Mouse (Mus musculus): Measurements from ENCODE around the gene Tert.

The Tert gene

DNA sequence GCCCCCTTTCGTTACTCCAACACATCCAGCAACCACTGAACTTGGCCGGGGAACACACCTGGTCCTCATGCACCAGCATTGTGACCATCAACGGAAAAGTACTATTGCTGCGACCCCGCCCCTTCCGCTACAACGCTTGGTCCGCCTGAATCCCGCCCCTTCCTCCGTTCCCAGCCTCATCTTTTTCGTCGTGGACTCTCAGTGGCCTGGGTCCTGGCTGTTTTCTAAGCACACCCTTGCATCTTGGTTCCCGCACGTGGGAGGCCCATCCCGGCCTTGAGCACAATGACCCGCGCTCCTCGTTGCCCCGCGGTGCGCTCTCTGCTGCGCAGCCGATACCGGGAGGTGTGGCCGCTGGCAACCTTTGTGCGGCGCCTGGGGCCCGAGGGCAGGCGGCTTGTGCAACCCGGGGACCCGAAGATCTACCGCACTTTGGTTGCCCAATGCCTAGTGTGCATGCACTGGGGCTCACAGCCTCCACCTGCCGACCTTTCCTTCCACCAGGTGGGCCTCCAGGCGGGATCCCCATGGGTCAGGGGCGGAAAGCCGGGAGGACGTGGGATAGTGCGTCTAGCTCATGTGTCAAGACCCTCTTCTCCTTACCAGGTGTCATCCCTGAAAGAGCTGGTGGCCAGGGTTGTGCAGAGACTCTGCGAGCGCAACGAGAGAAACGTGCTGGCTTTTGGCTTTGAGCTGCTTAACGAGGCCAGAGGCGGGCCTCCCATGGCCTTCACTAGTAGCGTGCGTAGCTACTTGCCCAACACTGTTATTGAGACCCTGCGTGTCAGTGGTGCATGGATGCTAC, at the start of gene Tert:
Gene Tert, plus strand, starts transcription at position 167 of the 805 bp plus-strand sequence.
- peak; percentile 15 to 18 for DNase-seq (ENCODE audit: low spot score in 2 of 2)

DNA sequence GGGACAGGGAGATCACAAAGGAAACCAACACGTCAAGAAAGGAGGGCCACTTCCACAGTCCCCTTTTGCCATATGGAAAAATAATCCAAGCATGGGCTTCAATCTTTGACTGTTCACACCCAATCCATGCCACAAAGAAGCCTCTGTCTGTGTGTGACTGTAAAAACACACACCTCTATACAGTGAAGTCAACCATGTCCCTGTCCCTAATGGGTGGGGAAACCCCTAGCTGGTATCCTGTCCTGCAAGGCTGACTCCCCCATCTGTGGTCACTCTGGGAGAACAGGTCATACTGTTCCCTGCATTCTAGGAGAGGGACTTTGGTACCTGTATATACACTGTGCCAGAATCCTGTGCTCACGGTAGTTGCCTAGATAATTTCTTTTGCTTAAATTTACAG, 49.4 kb upstream of the Tert start:
- DNase-seq (ENCODE audit: low spot score in 2 of 2), result no peak

- no peak for DNase-seq (ENCODE audit: low spot score in 2 of 2)
Measured at GRCm38 (mm10) chr13:73591488-73591887, 35.2 kb upstream of the Tert start.

- DNase-seq (ENCODE audit: low spot score in 2 of 2), result no peak
Measured at GRCm38 (mm10) chr13:73592546-73592945, 34.2 kb upstream of the Tert start.

DNA sequence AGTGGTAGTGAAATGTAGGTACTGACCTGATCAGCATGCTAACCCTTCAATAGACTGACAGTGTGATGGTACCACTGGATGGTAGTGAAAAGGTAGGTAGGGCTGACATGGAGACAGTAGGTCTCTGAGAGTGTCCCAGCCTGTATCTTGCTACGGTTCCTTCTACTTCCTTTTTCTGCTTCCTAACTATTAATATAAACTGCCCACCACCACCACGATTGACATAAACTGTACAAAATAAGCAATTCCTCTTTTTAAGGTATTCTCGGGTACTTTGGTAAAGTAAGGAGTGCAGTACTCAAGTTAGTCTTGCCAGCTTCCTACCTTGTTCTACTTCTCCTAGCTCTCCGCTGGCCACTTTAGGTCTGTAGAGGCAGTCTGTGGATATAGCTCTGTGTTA, 30.4 kb upstream of the Tert start:
- DNase-seq (ENCODE audit: low spot score in 2 of 2), result no peak

- DNase-seq (ENCODE audit: low spot score in 2 of 2), result no peak
Measured at GRCm38 (mm10) chr13:73600217-73600616, 26.5 kb upstream of the Tert start.

GRCm38 (mm10) chr13:73603046-73603445, 23.7 kb upstream of the Tert start:
- no peak for DNase-seq (ENCODE audit: low spot score in 2 of 2)

GRCm38 (mm10) chr13:73603522-73604155, 23.1 kb upstream of the Tert start, which contains the start of gene Clptm1l:
Gene Clptm1l, plus strand, starts transcription at chr13:73604006.
- DNase-seq (ENCODE audit: low spot score in 2 of 2), result peak; percentile 98

GRCm38 (mm10) chr13:73604156-73604957, 22.4 kb upstream of the Tert start:
- DNase-seq (ENCODE audit: low spot score in 2 of 2), result peak in 1 of 2 experiments; percentile 20

DNA sequence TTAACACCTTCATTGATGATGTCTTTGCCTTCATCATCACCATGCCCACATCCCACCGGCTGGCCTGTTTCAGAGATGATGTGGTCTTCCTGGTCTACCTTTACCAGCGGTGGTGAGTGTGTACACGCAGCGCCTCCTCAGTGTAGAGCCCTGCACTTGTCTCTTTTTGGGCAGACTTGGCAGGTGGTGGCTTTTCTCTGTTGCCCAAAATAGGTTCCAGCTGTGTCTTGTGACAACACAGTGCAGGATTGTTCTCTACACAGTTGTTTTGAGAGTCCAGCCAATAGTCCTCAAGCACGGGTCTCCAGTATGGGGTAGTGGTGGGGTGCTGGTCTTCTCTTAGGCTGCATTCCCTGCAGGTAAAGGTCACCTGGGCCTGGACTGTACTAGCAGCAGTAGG, 8.3 kb upstream of the Tert start:
- DNase-seq (ENCODE audit: low spot score in 2 of 2), result no peak

- DNase-seq (ENCODE audit: low spot score in 2 of 2), result no peak
Measured at GRCm38 (mm10) chr13:73620637-73621036, 6.1 kb upstream of the Tert start.

DNA sequence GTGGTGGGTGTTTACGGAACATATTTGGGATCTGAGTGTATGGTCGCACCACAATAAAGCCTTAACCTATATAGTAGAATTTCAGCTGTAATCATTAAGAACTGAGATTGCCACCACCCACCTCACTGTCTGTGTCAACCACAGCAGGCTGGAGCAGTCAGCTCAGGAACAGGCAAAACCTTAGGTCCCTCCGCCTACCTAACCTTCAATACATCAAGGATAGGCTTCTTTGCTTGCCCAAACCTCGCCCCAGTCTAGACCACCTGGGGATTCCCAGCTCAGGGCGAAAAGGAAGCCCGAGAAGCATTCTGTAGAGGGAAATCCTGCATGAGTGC, 334 bp upstream of the Tert start:
- no peak for DNase-seq (ENCODE audit: low spot score in 2 of 2)

- DNase-seq (ENCODE audit: low spot score in 2 of 2), result no peak
Measured at GRCm38 (mm10) chr13:73628586-73629113, 1.9 kb downstream of the Tert start.

DNA sequence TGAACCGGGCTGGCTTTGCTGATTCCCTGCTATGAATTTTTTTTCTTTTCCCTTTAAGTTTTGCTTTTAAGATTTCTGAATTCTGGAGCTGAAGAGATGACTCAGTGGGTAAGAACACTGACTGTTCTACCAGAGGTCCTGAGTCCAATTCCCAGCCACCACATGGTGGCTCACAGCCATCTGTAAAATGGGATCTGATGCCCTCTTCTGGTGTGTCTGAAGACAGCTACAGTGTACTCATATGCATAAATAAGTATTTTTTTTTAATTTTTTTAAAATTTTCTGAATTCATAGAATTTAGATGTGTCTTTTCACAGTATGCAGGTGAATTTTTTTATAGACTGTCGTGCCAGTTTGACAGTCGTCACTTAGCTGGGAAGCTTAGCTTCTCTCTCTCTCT, 5.1 kb downstream of the Tert start:
- DNase-seq (ENCODE audit: low spot score in 2 of 2), result no peak

DNA sequence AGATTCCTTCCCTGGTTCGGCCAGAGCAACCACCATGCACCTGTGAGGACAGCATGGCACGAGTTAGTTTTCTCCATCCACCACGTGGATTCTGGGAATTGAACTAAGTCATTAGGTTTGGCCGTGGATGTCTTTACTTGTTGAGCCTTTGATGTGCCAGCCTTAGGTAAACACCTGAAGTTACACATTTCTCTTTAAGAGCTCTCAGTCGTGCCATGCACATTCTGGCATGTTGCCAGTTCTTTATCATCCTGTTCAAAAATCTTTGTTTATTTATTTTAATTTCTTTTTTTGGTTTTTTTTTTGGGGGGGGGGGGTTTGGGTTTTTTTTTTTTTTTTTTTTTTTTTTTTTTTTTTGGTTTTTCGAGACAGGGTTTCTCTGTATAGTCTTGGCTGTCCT, 11.1 kb downstream of the Tert start:
- DNase-seq (ENCODE audit: low spot score in 2 of 2), result no peak

DNA sequence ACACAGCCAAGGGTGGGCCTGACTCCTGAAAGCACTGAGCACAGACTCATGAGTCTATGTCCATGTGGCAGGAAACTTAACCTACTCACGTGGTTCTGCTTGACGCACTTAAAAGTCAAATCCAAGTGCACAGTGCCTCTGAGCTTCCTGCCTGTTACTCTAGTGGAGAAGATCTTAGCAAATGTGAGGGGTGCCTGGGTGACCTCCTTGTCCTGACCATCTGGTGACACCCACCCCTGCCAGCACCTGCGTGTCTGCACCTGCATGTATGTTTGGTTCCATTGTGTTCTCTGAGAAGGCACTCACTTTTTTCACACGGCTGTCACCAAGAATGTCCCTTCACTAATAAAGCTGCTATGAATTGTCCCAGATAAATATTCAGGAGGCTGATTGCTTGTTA, 14.6 kb downstream of the Tert start:
- no peak for DNase-seq (ENCODE audit: low spot score in 2 of 2)

GRCm38 (mm10) chr13:73646397-73647087, 19.8 kb downstream of the Tert start:
- DNase-seq (ENCODE audit: low spot score in 2 of 2), result peak; percentile 33 to 41

GRCm38 (mm10) chr13:73653266-73653665, 26.6 kb downstream of the Tert start:
- DNase-seq (ENCODE audit: low spot score in 2 of 2), result no peak

DNA sequence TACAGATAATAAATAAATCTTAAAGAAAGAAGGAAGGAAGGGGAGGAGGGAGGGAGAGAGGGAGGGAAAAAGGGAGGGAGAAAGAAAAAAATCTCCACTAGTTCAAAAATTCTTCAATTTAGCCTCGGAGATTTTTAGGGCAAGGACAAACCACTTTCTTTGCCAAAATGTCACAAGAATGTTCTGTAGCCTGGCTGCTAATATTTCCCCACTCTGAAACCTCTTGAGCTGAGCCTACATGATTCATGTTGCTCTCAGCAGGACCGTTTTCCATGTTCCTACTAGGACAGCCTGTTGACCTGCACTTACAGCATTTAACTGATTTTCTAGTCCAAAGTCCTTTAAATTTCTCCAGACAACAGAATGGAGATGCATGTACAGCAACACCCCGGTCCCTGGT, 28.3 kb downstream of the Tert start:
- no peak for DNase-seq (ENCODE audit: low spot score in 2 of 2)

GRCm38 (mm10) chr13:73658953-73659352, 32.2 kb downstream of the Tert start:
- DNase-seq (ENCODE audit: low spot score in 2 of 2), result no peak

- no peak for DNase-seq (ENCODE audit: low spot score in 2 of 2)
Measured at GRCm38 (mm10) chr13:73660163-73660695, 33.5 kb downstream of the Tert start.

All from right cerebral cortex, postnatal 36 days (tissue).